Mouse (Mus musculus) regulatory T cell (primary cell): ENCODE measurements around the gene Prelid3b.

Source experiments
- in situ Hi-C: fragments of 300-600 bp; cut with MboI, MseI; formaldehyde crosslinking; loops from one replicate; pipeline ENCODE4 v1.15.1; 2025; ENCODE audit warnings: high pct_unique_total_duplicates

Gene Prelid3b

GRCm38 (mm10) chr2:174463789-174464523 lies 8.9 kb downstream of the Prelid3b start, which contains the start of gene Atp5e:
TSS of gene Atp5e (minus strand) at chr2:174464105.
- in situ Hi-C loops: no loop called here

GRCm38 (mm10) chr2:174463370-174463769 lies 9.5 kb downstream of the Prelid3b start:
- in situ Hi-C loops: no loop called here

GRCm38 (mm10) chr2:174459365-174459764 lies 13.5 kb downstream of the Prelid3b start:
- in situ Hi-C loops: no loop called here

- in situ Hi-C loops: no loop called here
Measured at GRCm38 (mm10) chr2:174453681-174454080, 19.2 kb downstream of the Prelid3b start.

- in situ Hi-C loops: no loop called here
Measured at GRCm38 (mm10) chr2:174450353-174450752, 22.5 kb downstream of the Prelid3b start, which contains the start of gene Tubb1. TSS of gene Tubb1 (plus strand) at chr2:174450695.

- in situ Hi-C loops: loop anchor here (25.0 kb wide), 1 partner anchor 786 kb away; the partner anchor contains the start of gene Rab22a
Measured at GRCm38 (mm10) chr2:174448405-174448804, 24.5 kb downstream of the Prelid3b start.

- in situ Hi-C loops: loop anchor here (25.0 kb wide), 1 partner anchor 785 kb away; the partner anchor contains the start of gene Rab22a
Measured at GRCm38 (mm10) chr2:174446905-174447304, 26.0 kb downstream of the Prelid3b start.

- in situ Hi-C loops: loop anchor here (25.0 kb wide), 1 partner anchor 784 kb away; the partner anchor contains the start of gene Rab22a
Measured at GRCm38 (mm10) chr2:174446492-174446891, 26.4 kb downstream of the Prelid3b start.

- in situ Hi-C loops: loop anchor here (25.0 kb wide), 1 partner anchor 783 kb away; the partner anchor contains the start of gene Rab22a
Measured at GRCm38 (mm10) chr2:174445018-174445417, 27.9 kb downstream of the Prelid3b start.

GRCm38 (mm10) chr2:174444359-174444758 lies 28.5 kb downstream of the Prelid3b start:
- in situ Hi-C loops: loop anchor here (25.0 kb wide), 1 partner anchor 782 kb away; the partner anchor contains the start of gene Rab22a

- in situ Hi-C loops: loop anchor here (25.0 kb wide), 1 partner anchor 781 kb away; the partner anchor contains the start of gene Rab22a
Measured at GRCm38 (mm10) chr2:174443046-174443445, 29.8 kb downstream of the Prelid3b start.

GRCm38 (mm10) chr2:174442460-174442859 lies 30.4 kb downstream of the Prelid3b start:
- in situ Hi-C loops: loop anchor here (25.0 kb wide), 1 partner anchor 780 kb away; the partner anchor contains the start of gene Rab22a

GRCm38 (mm10) chr2:174441898-174442297 lies 31.0 kb downstream of the Prelid3b start:
- in situ Hi-C loops: loop anchor here (25.0 kb wide), 1 partner anchor 780 kb away; the partner anchor contains the start of gene Rab22a

- in situ Hi-C loops: loop anchor here (10.0 to 25.0 kb wide), 2 partner anchors 115 to 778 kb away; partner anchors contain the start of gene Rab22a
Measured at GRCm38 (mm10) chr2:174439961-174440360, 32.9 kb downstream of the Prelid3b start.

GRCm38 (mm10) chr2:174439450-174439838 lies 33.4 kb downstream of the Prelid3b start:
- in situ Hi-C loops: loop anchor here (10.0 to 25.0 kb wide), 2 partner anchors 115 to 777 kb away; partner anchors contain the start of gene Rab22a

GRCm38 (mm10) chr2:174438737-174439449 lies 34.0 kb downstream of the Prelid3b start, which contains the start of gene Ctsz:
TSS of gene Ctsz (minus strand) at chr2:174439039.
- in situ Hi-C loops: loop anchor here (10.0 to 25.0 kb wide), 2 partner anchors 114 to 777 kb away; partner anchors contain the start of gene Rab22a

- in situ Hi-C loops: loop anchor here (10.0 to 25.0 kb wide), 2 partner anchors 113 to 776 kb away; partner anchors contain the start of gene Rab22a
Measured at GRCm38 (mm10) chr2:174438181-174438580, 34.7 kb downstream of the Prelid3b start.

- in situ Hi-C loops: loop anchor here (10.0 to 25.0 kb wide), 2 partner anchors 113 to 775 kb away; partner anchors contain the start of gene Rab22a
Measured at GRCm38 (mm10) chr2:174437697-174437982, 35.2 kb downstream of the Prelid3b start.

GRCm38 (mm10) chr2:174436916-174437696 lies 35.8 kb downstream of the Prelid3b start:
- in situ Hi-C loops: loop anchor here (10.0 to 25.0 kb wide), 2 partner anchors 112 to 775 kb away; partner anchors contain the start of gene Rab22a

- in situ Hi-C loops: loop anchor here (10.0 to 25.0 kb wide), 2 partner anchors 111 to 774 kb away; partner anchors contain the start of gene Rab22a
Measured at GRCm38 (mm10) chr2:174436076-174436701, 36.7 kb downstream of the Prelid3b start.
